Mouse (Mus musculus): ENCODE measurements at regions not wholly inside any gene's neighbourhood (a gene's known extent, or its start where the extent isn't known, plus 50 kb on each side); places are given as distances from the start of the nearest gene placed in this dataset.

DNA sequence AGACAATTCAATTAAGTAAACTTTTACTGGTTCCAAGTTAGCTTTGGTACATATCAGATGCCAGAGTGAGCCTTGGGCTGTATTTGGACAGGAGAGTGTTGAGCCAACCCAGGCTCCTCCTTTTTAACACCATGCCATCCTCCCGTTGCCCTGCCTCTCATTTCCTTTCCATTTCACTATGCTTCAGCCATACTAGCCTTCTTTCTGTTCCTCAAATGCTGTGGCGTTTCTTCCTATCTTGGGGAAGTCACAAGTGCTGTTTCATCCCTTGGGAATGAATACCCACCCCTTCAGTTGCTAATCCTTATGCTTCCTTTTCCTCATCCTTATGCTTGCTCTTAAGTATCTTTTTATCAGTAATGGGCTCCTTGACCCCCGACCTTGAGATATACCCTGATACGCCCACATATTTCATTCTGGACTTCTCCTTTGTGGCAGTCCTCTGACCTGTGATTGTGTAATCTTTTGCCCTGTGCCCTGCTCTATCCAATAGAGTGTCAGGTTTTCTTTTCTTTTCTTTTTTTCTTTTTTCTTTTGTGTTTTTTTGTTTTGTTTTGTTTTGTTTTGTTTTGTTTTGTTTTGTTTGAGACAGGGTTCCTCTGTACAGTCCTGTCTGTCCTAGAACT lies 1443.9 kb downstream of the Gsdmc2 start:
- Histone ChIP-seq H3K4me1 (ENCODE audit: control insufficient read depth, insufficient read depth, low read length) (no peaks in the 10 kb centered on the region), H3K27me3 (ENCODE audit: control insufficient read depth, insufficient read depth, low read length) (no peaks in the 10 kb centered on the region), H3K27ac (ENCODE audit: control insufficient read depth, insufficient read depth, low read depth, low read length) (no peak overlapping the region), H3K36me3 (ENCODE audit: control insufficient read depth, insufficient read depth, low read length) (no peaks in the 10 kb centered on the region), H3K4me3 (ENCODE audit: control insufficient read depth, low read depth, low read length) (no peak overlapping the region)
- TF ChIP-seq POLR2A (IDR thresholded peaks at IDR 0.05; ENCODE audit: control insufficient read depth, low read depth, low read length) = no peak
- no peak for TF ChIP-seq CTCF (IDR thresholded peaks at IDR 0.05; ENCODE audit: control insufficient read depth, insufficient read depth, insufficient replicate concordance, low read depth, low read length)

DNA sequence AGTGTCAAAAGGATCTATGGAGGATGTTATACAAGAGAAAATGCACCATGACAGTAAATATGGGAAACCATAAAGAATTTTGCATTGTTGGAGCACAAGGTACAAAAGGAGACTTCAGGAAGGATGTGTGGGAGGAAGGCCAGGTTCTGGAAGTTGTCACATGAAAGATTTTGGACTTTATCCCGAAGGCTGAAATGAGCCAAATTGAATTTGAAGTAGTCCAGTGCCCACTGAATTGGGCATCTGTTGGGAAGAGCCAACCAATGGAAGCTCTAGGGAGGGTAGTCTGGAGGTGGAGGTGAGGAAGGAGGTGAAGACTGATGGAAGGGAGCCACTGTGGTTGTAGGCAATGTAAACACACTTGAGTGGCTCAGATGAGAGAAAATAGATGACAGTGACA lies 1445.6 kb downstream of the Gsdmc2 start:
- H3K4me3 ChIP-seq (ENCODE audit: control insufficient read depth, low read depth, low read length) = no peak overlapping the region
- H3K4me1 ChIP-seq (ENCODE audit: control insufficient read depth, insufficient read depth, low read length) = no peaks in the 10 kb centered on the region
- no peak overlapping the region for H3K27ac ChIP-seq (ENCODE audit: control insufficient read depth, insufficient read depth, low read depth, low read length)
- TF ChIP-seq CTCF (IDR thresholded peaks at IDR 0.05; ENCODE audit: control insufficient read depth, insufficient read depth, insufficient replicate concordance, low read depth, low read length) (no peak), POLR2A (IDR thresholded peaks at IDR 0.05; ENCODE audit: control insufficient read depth, low read depth, low read length) (no peak)
- no peaks in the 10 kb centered on the region for H3K36me3 ChIP-seq (ENCODE audit: control insufficient read depth, insufficient read depth, low read length)
- H3K27me3 ChIP-seq (ENCODE audit: control insufficient read depth, insufficient read depth, low read length) = no peaks in the 10 kb centered on the region

- Histone ChIP-seq H3K4me3 (ENCODE audit: control insufficient read depth, low read depth, low read length) (no peak overlapping the region), H3K27me3 (ENCODE audit: control insufficient read depth, insufficient read depth, low read length) (no peaks in the 10 kb centered on the region), H3K27ac (ENCODE audit: control insufficient read depth, insufficient read depth, low read depth, low read length) (no peak overlapping the region), H3K4me1 (ENCODE audit: control insufficient read depth, insufficient read depth, low read length) (no peaks in the 10 kb centered on the region), H3K36me3 (ENCODE audit: control insufficient read depth, insufficient read depth, low read length) (no peaks in the 10 kb centered on the region)
- no peak for TF ChIP-seq POLR2A (IDR thresholded peaks at IDR 0.05; ENCODE audit: control insufficient read depth, low read depth, low read length)
- TF ChIP-seq CTCF (IDR thresholded peaks at IDR 0.05; ENCODE audit: control insufficient read depth, insufficient read depth, insufficient replicate concordance, low read depth, low read length) = no peak
Observed at GRCm38 (mm10) chr15:62397009-62397408, 1448.0 kb downstream of the Gsdmc2 start.

DNA sequence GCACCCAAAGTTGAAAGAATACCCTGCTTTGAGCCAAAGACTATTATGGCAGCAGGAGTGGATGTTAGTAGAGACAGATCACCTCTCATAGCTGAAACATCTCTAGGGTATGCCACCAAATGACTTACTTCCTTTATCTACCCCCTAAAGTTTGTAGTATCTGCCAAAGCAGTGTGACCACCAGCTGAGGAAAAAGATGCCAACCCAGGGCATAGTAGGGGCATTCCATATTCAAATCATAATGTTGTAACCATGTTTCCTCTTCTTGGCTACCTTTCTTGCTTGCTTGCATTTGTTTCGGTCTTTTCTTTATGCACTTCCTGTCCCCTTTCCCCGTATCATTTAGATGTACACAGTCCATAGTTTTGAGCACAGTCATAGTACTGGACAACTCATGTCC lies 1449.6 kb downstream of the Gsdmc2 start:
- TF ChIP-seq CTCF (IDR thresholded peaks at IDR 0.05; ENCODE audit: control insufficient read depth, insufficient read depth, insufficient replicate concordance, low read depth, low read length) (no peak), POLR2A (IDR thresholded peaks at IDR 0.05; ENCODE audit: control insufficient read depth, low read depth, low read length) (no peak)
- no peaks in the 10 kb centered on the region for H3K36me3 ChIP-seq (ENCODE audit: control insufficient read depth, insufficient read depth, low read length)

GRCm38 (mm10) chr15:62393416-62393815 lies 1451.6 kb downstream of the Gsdmc2 start:
- Histone ChIP-seq H3K4me1 (ENCODE audit: control insufficient read depth, insufficient read depth, low read length) (no peaks in the 10 kb centered on the region), H3K27ac (ENCODE audit: control insufficient read depth, insufficient read depth, low read depth, low read length) (no peak overlapping the region), H3K27me3 (ENCODE audit: control insufficient read depth, insufficient read depth, low read length) (no peaks in the 10 kb centered on the region), H3K36me3 (ENCODE audit: control insufficient read depth, insufficient read depth, low read length) (no peaks in the 10 kb centered on the region), H3K4me3 (ENCODE audit: control insufficient read depth, low read depth, low read length) (no peak overlapping the region)
- TF ChIP-seq CTCF (IDR thresholded peaks at IDR 0.05; ENCODE audit: control insufficient read depth, insufficient read depth, insufficient replicate concordance, low read depth, low read length) (no peak), POLR2A (IDR thresholded peaks at IDR 0.05; ENCODE audit: control insufficient read depth, low read depth, low read length) (no peak)

More for the DNA sequence above, 1449.6 kb downstream of the Gsdmc2 start:
- Histone ChIP-seq H3K4me1 (ENCODE audit: control insufficient read depth, insufficient read depth, low read length) (no peaks in the 10 kb centered on the region), H3K27me3 (ENCODE audit: control insufficient read depth, insufficient read depth, low read length) (no peaks in the 10 kb centered on the region), H3K27ac (ENCODE audit: control insufficient read depth, insufficient read depth, low read depth, low read length) (no peak overlapping the region), H3K4me3 (ENCODE audit: control insufficient read depth, low read depth, low read length) (no peak overlapping the region)

DNA sequence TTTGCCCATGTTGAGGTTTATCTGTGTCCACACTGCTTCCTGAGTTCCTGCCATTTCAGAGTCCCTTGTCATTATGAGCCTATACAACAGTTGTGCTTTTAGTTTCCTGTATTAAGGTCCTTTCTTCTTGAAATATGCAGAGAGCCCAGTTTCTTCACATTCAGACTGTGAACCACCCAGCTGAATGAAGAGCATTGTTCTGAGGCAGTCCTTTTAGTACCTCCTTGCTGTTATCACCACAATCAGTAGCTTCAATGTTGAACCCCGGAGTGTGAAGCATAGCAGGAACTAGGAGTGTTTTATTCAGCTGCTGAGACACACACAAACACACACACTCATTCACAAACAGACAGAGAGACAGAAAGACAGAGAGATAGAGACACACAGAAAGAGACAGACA lies 1452.1 kb downstream of the Gsdmc2 start:
- Histone ChIP-seq H3K36me3 (ENCODE audit: control insufficient read depth, insufficient read depth, low read length) (no peaks in the 10 kb centered on the region), H3K4me3 (ENCODE audit: control insufficient read depth, low read depth, low read length) (no peak overlapping the region), H3K27ac (ENCODE audit: control insufficient read depth, insufficient read depth, low read depth, low read length) (no peak overlapping the region), H3K4me1 (ENCODE audit: control insufficient read depth, insufficient read depth, low read length) (no peaks in the 10 kb centered on the region), H3K27me3 (ENCODE audit: control insufficient read depth, insufficient read depth, low read length) (no peaks in the 10 kb centered on the region)
- TF ChIP-seq CTCF (IDR thresholded peaks at IDR 0.05; ENCODE audit: control insufficient read depth, insufficient read depth, insufficient replicate concordance, low read depth, low read length) = no peak
- no peak for TF ChIP-seq POLR2A (IDR thresholded peaks at IDR 0.05; ENCODE audit: control insufficient read depth, low read depth, low read length)

- Histone ChIP-seq H3K27ac (ENCODE audit: control insufficient read depth, insufficient read depth, low read depth, low read length) (no peak overlapping the region), H3K4me3 (ENCODE audit: control insufficient read depth, low read depth, low read length) (no peak overlapping the region), H3K4me1 (ENCODE audit: control insufficient read depth, insufficient read depth, low read length) (no peaks in the 10 kb centered on the region), H3K27me3 (ENCODE audit: control insufficient read depth, insufficient read depth, low read length) (no peaks in the 10 kb centered on the region), H3K36me3 (ENCODE audit: control insufficient read depth, insufficient read depth, low read length) (no peaks in the 10 kb centered on the region)
- TF ChIP-seq POLR2A (IDR thresholded peaks at IDR 0.05; ENCODE audit: control insufficient read depth, low read depth, low read length) (no peak), CTCF (IDR thresholded peaks at IDR 0.05; ENCODE audit: control insufficient read depth, insufficient read depth, insufficient replicate concordance, low read depth, low read length) (no peak)
Observed at GRCm38 (mm10) chr15:62392381-62392780, 1452.6 kb downstream of the Gsdmc2 start.

Data from testis, adult 2 months (tissue).